Mouse (Mus musculus) midbrain, postnatal 0 days (tissue): ENCODE results near the gene Adgrl4. TPM values are rescaled to one million over a fixed set of nuclear protein-coding genes. Genes with fewer than 3 reads are reported as not detected.

ENCODE experiments used
- ATAC-seq: fragments of 200-750 bp; cut with Nextera tagmentation; 2 replicates; pipeline ENCODE4 v1.8.0; 2017; ENCODE audit warnings: moderate number of reproducible peaks, mild to moderate bottlenecking, moderate TSS enrichment, moderate library complexity; ENCODE audit not compliant: low FRiP score
- DNase-seq: peaks from one replicate; pipeline ENCODE4 v3.0.0-alpha.2; 2015; ENCODE audit warnings: low spot score
- H3K27ac ChIP-seq: fragments of 300-500 bp; sonication (generic); 2 replicates; pipeline ENCODE4 v1.5.1; 2014; ENCODE audit warnings: low read depth, mild to moderate bottlenecking, low read length, mixed read lengths
- H3K27me3 ChIP-seq: fragments of 300-500 bp; sonication (generic); 2 replicates; pipeline ENCODE4 v1.6.1; 2014; ENCODE audit warnings: low read length, control low read depth, mixed read lengths; ENCODE audit not compliant: insufficient read depth
- H3K36me3 ChIP-seq: fragments of 300-500 bp; sonication (generic); 2 replicates; pipeline ENCODE4 v1.6.1; 2014; ENCODE audit warnings: low read length, control low read depth, mixed read lengths; ENCODE audit not compliant: insufficient read depth
- H3K4me1 ChIP-seq: fragments of 300-500 bp; sonication (generic); 2 replicates; pipeline ENCODE4 v1.6.1; 2014; ENCODE audit warnings: mild to moderate bottlenecking, control low read depth, antibody characterized with exemption, low read length, mixed read lengths; ENCODE audit not compliant: insufficient read depth
- H3K4me2 ChIP-seq: fragments of 300-500 bp; sonication (generic); 2 replicates; pipeline ENCODE4 v1.6.1; 2014; ENCODE audit warnings: low read depth, mild to moderate bottlenecking, low read length, mixed read lengths; ENCODE audit not compliant: poor library complexity, severe bottlenecking
- H3K4me3 ChIP-seq: fragments of 300-500 bp; sonication (generic); 2 replicates; pipeline ENCODE4 v1.5.1; 2014; ENCODE audit warnings: low read depth, mild to moderate bottlenecking, low read length, moderate library complexity
- H3K9ac ChIP-seq: fragments of 300-500 bp; sonication (generic); replicated peaks from 2 replicates; pipeline ENCODE4 v1.6.1; 2014; ENCODE audit warnings: mild to moderate bottlenecking, low read length, moderate library complexity, mixed read lengths; ENCODE audit not compliant: poor library complexity, severe bottlenecking
- H3K9me3 ChIP-seq: fragments of 300-500 bp; sonication (generic); 2 replicates; pipeline ENCODE4 v1.6.1; 2016; ENCODE audit warnings: low read length, control low read depth
- CTCF ChIP-seq: IDR thresholded peaks from 2 replicates; pipeline ENCODE4 v1.5.1; 2016; ENCODE audit warnings: antibody characterized with exemption, mild to moderate bottlenecking
- WGBS: fragments of 180-500 bp; shearing (Covaris S2); extraction: QIAGEN DNeasy Blood & Tissue Kit; methylation state at CpG from one replicate; pipeline ENCODE4 v1.1.7; 2014; 5-methylcytosine and 5-hydroxymethylcytosine counted together
- polyA plus RNA-seq: library from polyadenylated mRNA; unstranded; fragments of >200 nt; fragmentation: Nextera tagmentation; extraction: Ambion mirVana; gene quantifications from 2 replicates; pipeline ENCODE4 v1.2.1, GENCODE M21; 2015
- total RNA-seq: library from RNA; depleted of rRNA; stranded (reverse); fragments of >200 nt; gene quantifications from 2 replicates; pipeline ENCODE4 v1.2.3, GENCODE M21; 2014

Gene Adgrl4
- total and polyA plus RNA-seq, 2 experiments from 2014 or later, result 13.9 to 23.2 TPM

GRCm38 (mm10) chr3:151454985-151455701 lies 17.5 kb downstream of the Adgrl4 start:
- H3K4me2 ChIP-seq, result no peak overlapping the region
- H3K36me3 ChIP-seq, result no peaks in the 10 kb centered on the region
- no peaks in the 10 kb centered on the region for H3K9me3 ChIP-seq
- no peak overlapping the region for H3K27ac ChIP-seq
- no peaks in the 10 kb centered on the region for H3K27me3 ChIP-seq
- H3K4me1 ChIP-seq, result no peaks in the 10 kb centered on the region
- no peak overlapping the region for H3K4me3 ChIP-seq
- DNase-seq (no peak), ATAC-seq (no peak)
- TF ChIP-seq CTCF, result no peak
- H3K9ac ChIP-seq, result no peak overlapping the region
- 67% methylated on average over 6 of the region's 6 CpGs for WGBS

- Histone ChIP-seq H3K27me3 (no peaks in the 10 kb centered on the region), H3K27ac (no peak overlapping the region), H3K4me1 (no peaks in the 10 kb centered on the region), H3K4me2 (no peak overlapping the region), H3K4me3 (no peak overlapping the region), H3K36me3 (no peaks in the 10 kb centered on the region), H3K9ac (no peak overlapping the region), H3K9me3 (no peaks in the 10 kb centered on the region)
- DNase-seq (no peak), ATAC-seq (no peak)
- no peak for TF ChIP-seq CTCF
- WGBS, result 79% methylated on average over 3 of the region's 3 CpGs
These were observed 21.9 kb downstream of the Adgrl4 start for GRCm38 (mm10) chr3:151459430-151460190.

- 29% methylated on average over 4 of the region's 4 CpGs for WGBS
- Histone ChIP-seq H3K4me1 (no peaks in the 10 kb centered on the region), H3K9me3 (no peaks in the 10 kb centered on the region), H3K9ac (no peak overlapping the region), H3K27me3 (no peaks in the 10 kb centered on the region), H3K27ac (no peak overlapping the region), H3K4me3 (no peak overlapping the region), H3K36me3 (no peaks in the 10 kb centered on the region), H3K4me2 (no peak overlapping the region)
- TF ChIP-seq CTCF, result no peak
- DNase-seq (no peak), ATAC-seq (no peak)
These were observed 27.5 kb downstream of the Adgrl4 start for GRCm38 (mm10) chr3:151465215-151465614.

GRCm38 (mm10) chr3:151488853-151489252 lies 51.2 kb downstream of the Adgrl4 start:
- Histone ChIP-seq H3K27me3 (no peaks in the 10 kb centered on the region), H3K36me3 (no peaks in the 10 kb centered on the region), H3K4me1 (no peaks in the 10 kb centered on the region), H3K27ac (no peak overlapping the region), H3K4me2 (no peak overlapping the region), H3K4me3 (no peak overlapping the region), H3K9me3 (no peaks in the 10 kb centered on the region), H3K9ac (no peak overlapping the region)
- WGBS, result 94% methylated on average over 4 of the region's 4 CpGs
- DNase-seq (no peak), ATAC-seq (no peak)
- no peak for TF ChIP-seq CTCF

- no peak overlapping the region for H3K9ac ChIP-seq
- no peak overlapping the region for H3K4me3 ChIP-seq
- WGBS, result over 99% methylated on average over 3 of the region's 3 CpGs
- no peak for TF ChIP-seq CTCF
- H3K27ac ChIP-seq, result no peak overlapping the region
- H3K4me1 ChIP-seq, result no peaks in the 10 kb centered on the region
- no peaks in the 10 kb centered on the region for H3K27me3 ChIP-seq
- DNase-seq, result no peak
- no peaks in the 10 kb centered on the region for H3K9me3 ChIP-seq
- H3K36me3 ChIP-seq, result no peaks in the 10 kb centered on the region
- no peak overlapping the region for H3K4me2 ChIP-seq
- no peak for ATAC-seq
These were observed 67.9 kb downstream of the Adgrl4 start for GRCm38 (mm10) chr3:151505606-151506005.

GRCm38 (mm10) chr3:151511184-151511583 lies 73.5 kb downstream of the Adgrl4 start:
- H3K27ac ChIP-seq, result no peak overlapping the region
- H3K4me1 ChIP-seq, result no peaks in the 10 kb centered on the region
- 91% methylated on average over 5 of the region's 5 CpGs for WGBS
- DNase-seq, result no peak
- H3K27me3 ChIP-seq, result no peaks in the 10 kb centered on the region
- H3K4me3 ChIP-seq, result no peak overlapping the region
- TF ChIP-seq CTCF, result no peak
- no peak overlapping the region for H3K4me2 ChIP-seq
- no peaks in the 10 kb centered on the region for H3K36me3 ChIP-seq
- no peaks in the 10 kb centered on the region for H3K9me3 ChIP-seq
- H3K9ac ChIP-seq, result no peak overlapping the region
- no peak for ATAC-seq
